Mouse (Mus musculus): Measurements from ENCODE around the gene Rpl6.

Rpl6 gene

DNA sequence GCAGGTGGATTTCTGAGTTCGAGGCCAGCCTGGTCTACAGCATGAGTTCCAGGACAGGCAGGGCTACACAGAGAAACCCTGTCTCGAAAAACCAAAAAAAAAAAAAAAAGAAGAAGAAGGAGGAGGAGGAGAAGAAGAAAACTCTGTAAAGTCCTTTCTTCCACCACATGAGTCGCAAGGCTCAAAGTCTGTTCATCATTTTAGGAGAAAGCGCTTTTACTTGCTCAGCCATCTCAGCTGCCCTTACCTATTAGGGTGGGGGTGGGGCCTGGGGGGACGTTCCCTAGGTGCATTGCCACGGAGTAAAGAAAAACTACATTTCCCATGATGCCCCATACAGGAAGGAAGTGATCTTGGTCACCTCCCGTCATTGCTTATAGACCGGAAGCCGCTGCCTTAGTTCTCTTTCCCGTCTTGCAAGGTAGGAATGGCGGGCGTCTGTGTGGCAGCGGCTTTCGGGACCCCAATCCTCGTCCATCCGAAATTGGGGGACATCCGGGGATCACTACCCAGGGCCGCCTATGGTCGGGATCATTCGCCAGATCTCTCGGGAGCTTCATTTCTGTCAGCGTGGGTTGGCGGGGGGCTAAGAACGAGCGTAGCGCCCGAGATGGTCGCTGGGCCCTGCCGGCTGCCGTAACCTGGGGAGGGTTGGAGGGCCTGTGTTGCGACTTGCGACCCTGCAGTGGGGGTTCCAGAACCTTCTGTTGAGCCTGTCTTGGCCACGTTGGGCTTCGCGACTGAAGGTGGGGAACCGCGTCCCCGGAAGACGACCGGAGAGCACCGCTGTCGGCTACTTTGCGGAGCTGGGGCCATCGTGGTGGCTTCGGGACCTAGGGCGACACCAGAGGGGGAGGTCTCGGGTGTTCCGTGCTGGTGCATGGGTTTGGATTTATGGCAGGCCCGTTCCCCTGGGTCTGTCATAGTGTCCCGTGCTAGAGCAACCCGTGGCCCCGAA, at the start of gene Rpl6:
Gene Rpl6 (plus strand): TSS at position 350 of the 958 bp plus-strand sequence.
- peak; percentile 74 to 88 for DNase-seq (ENCODE audit: low spot score in 2 of 2)

DNA sequence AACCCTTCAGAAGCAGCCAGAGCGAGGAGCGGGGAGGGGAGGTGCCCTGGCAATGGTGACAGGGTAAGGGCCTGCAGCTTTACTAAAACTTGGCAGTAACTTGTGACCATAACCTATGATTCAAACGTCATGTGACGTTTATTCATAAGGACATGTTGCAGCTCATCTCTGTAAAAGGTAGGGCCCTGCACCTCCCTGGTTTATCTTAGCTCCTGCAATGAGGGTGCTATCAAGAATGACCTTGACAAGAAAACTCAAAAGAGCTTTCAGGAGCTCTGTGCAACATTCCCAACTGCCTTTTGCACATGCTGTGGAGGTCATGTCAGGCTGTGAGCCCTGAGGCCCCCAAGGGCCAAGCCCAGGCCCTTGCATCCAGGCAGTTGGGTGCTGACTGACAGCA, 48.2 kb upstream of the Rpl6 start:
- no peak for DNase-seq (ENCODE audit: low spot score in 2 of 2)

DNA sequence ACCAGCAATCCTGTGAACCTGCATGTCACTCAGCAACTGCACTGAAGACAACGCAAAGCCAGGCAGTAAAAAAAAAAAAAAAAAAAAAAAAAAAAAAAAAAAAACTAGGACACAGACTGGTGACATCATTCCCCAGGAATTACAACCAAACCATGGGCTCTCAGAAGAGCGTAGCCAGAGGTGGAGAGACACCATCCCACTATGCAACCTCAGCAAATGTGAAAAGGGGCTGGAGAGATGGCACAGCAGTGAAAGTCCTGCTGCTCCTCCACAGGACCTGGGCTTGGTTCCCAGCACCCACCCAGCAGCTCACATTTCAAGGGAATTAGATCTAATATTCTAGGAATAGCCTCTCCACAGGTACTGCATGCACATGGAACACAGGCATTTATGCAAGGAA, 47.3 kb upstream of the Rpl6 start:
- DNase-seq (ENCODE audit: low spot score in 2 of 2) = no peak

DNA sequence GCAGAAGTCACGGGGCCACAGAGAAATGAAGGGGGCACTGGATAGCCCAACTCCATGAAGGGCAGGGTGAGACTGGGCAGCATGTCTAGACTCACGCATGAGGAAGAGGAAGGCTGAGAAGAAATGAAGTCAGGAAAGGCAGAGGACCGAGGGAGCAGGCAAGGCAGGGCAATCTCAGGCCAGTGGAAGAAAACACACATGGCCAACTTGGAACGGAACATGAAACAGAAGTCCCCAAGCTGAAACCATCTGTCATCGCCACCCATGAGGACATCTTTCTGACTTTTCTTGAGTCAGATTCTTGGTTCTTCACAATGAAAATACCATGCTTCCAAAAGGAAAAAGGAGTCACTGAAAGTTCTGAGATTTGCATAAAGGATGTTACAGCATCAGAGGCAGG, 46.8 kb upstream of the Rpl6 start:
- DNase-seq (ENCODE audit: low spot score in 2 of 2) = no peak

DNA sequence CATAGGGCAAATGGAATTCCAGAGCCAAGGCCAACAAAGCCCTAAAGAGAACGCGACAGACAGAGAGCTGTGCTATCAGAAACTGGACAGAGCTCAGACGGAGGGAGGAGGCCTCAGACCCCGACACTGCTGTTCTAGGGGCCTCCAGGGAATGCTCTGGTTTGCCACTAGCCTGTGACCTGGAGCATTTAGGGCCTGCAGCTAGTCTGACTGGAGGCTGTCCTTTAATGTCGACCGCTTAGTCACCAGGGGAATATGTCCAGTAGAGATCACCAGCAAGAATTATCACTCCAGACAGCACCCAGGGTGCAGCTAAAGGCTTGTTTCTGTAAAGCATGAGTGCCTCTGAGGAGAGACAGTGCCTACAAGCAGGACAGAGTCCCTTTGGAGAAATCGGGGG, 45.3 kb upstream of the Rpl6 start:
- no peak for DNase-seq (ENCODE audit: low spot score in 2 of 2)

DNA sequence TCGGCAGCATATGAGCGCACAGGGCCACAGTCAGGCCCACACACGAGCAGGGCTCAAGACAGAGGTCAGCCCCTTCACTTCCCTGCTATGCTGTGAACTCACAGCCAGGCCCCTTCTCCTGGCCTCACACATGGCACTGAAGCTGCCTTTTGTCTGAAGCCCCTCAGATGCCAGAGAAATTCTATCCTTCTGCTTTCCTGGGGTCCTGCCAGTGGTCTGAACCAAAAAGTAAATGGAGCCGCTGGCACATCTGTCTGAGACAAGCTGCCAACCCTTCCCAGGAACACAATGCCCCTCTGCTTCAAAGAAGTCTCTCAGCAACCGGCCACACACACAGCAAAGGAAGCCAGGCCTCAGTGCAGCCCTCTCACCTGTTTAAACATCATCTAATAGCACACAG, 42.0 kb upstream of the Rpl6 start:
- DNase-seq (ENCODE audit: low spot score in 2 of 2) = no peak

DNA sequence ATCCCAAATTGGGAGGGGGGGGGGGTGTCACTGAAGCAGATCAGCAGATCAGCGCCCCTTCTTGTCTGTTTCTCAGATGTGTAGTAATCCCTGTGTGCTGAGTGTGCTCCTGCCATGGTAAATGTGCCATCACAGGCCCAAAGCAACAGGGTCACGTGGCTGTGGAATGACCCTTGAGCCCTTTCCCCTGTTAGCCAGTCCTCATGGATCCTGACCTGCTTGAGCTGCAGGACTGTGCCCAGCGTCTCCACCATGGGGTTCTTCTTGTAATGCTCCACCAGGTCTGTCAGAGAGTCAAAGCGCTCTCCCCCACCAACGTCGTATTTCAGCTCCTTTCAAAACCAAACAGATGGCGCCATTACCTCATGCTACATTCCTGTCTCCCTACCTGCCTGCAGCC, 41.4 kb upstream of the Rpl6 start:
- no peak for DNase-seq (ENCODE audit: low spot score in 2 of 2)

DNA sequence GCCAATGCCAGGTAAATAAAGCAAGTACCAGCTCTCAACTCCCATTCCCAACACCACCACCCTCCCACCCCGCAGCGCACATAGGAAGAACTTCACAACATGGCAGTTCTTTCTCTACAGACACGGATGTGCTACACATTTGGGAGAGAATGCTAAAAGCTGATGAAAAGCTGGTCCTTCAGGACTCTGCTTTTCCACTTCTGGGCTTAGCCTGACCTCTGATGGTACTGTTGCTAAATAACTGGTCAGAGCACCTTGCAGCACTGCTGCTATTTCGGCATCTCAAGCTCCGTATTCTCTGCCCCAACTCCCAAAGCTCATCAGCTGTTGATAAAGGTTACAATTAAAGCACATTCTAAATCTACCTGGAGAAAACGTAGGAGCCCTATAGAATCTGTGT, 37.4 kb upstream of the Rpl6 start:
- DNase-seq (ENCODE audit: low spot score in 2 of 2) = no peak

DNA sequence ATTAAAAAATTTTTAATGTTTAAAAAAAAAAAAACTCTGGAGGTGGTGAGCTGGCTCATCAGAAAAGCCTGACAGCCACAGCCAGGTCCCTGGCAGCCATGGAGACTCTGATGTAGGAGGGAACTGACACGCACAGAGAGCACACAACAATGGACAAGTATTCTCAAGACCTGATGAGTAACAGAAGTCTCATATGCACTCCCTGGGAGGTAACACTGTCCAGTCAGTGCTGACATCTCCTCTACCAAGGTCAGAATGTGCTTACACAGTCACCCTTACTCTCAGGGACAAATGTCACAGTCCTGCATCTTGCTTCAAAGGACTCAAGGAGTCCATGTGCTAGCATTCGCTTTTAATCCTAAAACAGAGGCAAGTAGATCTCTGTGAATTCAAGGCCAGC, 34.7 kb upstream of the Rpl6 start:
- DNase-seq (ENCODE audit: low spot score in 2 of 2) = no peak

DNA sequence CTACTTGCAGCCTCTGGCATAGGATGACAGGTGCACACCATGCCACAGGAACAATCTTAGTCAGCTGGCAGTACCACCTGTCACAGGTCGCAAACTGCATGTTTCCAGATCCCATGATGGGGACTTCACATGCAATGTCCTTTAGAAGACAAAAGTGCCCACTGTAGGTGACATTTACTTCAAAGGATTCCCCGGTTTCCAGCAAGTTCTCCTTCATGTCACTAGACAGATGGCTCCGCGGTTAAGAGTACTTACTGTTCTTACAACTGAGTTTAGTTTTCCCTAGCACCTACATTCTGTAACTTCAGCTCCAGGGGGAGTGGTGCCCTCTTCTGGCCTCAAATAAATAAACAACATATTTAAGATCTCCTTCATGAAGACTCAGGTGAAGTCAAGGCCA, 31.4 kb upstream of the Rpl6 start:
- no peak for DNase-seq (ENCODE audit: low spot score in 2 of 2)

DNA sequence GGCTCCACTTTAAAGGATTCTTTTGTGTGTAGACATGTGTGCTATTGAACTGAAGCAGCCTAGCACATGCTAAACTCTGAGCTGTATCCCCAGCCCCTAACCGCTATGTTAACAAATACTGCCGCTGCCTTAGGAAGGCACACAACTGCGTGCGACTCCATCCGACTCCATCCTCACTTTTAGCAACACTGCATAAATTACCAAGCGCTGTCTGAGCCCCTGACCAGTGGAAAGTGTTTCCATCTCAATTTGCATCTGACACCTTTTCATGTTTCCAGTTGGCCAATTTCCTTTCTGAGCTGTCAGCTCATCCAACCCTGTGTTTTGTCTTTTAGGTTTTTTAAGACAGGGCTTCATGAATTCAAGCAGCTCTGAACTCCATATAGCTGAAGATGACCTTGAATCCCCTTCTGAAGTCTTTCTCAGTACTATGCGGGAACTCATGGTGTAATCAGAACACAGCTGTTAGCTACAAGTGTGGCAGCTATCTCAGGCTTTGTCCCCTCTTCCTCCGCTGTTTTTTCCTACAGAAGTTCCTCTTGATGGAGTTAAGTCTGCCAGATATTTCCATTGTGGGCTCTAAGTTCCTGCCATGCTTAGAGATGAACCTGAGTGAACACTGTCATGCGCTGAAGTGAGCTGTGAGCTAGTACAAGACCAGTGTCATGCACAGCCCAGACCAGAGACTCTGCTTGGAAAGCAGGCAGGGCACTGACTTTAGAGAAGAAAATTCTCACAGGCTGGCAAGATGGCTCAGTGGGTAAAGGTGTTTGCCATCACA, 25.0 kb upstream of the Rpl6 start:
- no peak for DNase-seq (ENCODE audit: low spot score in 2 of 2)

DNA sequence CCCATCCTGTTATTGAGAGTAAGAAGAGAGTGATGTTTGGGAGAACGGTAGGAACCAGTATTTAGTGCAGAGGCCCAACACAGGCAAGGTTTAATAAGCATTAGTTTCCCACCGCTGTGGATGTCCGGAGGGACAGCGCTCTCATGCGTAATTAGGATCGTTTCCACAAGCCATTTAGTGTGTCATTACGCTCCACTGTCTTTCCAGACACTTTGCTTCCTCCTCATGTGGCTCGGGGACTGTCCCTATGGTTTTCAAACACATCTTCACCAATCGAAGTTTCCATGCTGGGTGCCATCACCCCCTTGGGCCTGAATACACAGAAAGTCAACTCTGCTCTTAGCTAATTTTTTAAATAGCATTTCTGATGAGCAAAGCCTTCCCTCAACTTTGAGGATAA, 21.0 kb upstream of the Rpl6 start:
- DNase-seq (ENCODE audit: low spot score in 2 of 2) = no peak

DNA sequence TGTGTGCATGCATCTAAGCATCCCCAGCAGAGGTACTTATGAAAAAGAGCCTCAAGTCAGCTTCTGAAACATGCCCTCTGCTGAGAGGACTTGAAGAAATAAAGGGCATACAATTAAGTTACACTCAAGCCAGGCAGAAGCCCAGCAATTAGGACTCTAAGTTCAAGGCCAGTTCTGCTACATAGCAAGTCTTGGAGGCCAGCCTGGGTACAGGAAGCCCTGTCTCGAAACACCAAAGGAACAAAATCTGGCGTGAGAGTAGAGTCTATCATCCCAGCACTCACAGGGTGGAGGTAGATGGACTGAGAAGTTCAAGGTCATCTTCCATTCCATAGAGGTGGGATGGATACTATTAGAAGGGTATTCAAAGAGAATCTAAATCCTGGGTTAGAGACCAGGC, 19.9 kb upstream of the Rpl6 start:
- DNase-seq (ENCODE audit: low spot score in 2 of 2) = no peak

DNA sequence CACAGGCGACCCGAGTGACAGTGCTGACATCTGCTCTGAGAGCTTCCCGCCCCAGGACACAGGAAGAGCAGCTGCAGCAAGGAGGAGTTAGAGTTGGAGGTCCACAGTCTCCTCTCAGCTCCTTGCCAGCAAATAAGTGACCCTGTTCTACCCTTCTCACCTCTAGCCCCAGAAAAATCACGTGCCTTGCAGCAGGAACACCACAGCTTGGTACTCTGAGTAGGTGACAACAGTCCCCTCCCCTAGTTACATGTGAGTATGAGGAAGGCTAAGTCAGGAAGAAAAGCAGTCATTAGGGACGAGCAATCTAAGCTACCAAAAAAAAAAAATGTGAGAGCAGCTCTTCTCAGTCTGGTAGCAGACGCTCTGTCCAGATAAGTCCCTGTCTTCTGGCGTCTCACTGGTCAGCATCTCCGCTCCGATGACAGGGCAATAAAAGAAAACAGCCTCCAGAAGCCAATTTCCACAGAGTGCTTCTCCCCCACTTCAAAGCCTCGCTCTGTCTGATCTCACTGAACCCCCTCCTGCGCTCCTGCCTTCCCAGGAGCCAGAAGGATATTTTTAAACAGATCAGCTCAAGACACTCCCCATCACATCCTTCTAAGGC, 19.2 kb upstream of the Rpl6 start:
- DNase-seq (ENCODE audit: low spot score in 2 of 2) = no peak

DNA sequence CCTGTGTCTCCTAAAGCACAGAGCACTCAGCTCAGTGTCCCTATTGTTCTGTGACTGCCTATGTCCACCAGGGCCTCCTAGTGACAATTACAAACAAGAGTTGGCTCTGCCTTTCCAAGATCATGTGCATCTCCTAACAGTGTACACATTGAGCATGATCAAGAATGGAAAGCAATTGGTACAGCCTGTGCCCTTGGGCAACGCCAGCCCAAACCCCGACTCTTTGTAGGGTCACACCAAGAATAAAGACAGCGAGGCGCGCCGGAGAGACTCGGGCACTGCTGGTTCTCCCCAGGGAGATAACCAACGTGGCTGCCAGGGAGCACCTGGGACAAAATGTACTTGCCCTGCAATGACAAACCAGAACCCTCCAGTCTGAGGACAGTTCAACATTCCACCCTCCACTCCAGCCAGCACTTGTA, 16.7 kb upstream of the Rpl6 start:
- no peak for DNase-seq (ENCODE audit: low spot score in 2 of 2)

DNA sequence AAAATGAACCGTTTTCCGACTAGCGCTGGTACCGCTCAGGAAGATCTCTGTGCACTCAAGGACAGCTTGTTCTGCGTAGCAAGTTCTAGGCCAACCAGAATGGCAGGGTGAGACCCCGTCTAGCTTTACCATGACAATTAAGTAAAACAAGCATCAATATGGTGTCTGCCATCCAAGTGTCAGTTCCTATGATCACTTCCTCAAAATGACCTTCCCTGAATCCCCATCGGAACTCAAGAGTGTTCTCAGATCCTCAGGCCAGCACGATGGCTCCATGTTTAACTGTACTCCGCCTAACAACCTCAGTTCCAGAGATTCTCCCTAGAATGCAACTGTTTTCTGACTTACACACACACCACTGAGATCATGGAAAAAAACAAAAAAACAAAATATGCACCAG, 16.0 kb upstream of the Rpl6 start:
- DNase-seq (ENCODE audit: low spot score in 2 of 2) = no peak

DNA sequence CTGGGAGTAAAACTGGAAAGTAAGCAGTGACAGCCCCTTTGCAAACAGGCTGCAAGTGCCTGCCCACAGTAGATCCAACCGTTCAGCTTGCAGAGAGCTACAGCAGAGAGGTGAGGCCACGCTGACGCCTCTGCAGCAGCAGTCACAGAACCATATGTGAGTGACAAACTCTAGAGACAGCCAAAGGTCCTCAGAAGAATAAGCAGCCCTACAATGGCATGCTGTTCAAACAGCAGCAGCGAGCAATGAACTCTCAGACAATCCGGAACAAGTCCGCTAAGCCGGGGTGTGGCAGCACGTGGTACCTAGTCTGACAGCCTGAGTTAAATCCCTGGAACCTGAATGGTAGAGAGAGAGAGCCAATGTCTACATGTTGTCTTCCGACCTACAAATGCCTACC, 15.1 kb upstream of the Rpl6 start:
- DNase-seq (ENCODE audit: low spot score in 2 of 2) = no peak

DNA sequence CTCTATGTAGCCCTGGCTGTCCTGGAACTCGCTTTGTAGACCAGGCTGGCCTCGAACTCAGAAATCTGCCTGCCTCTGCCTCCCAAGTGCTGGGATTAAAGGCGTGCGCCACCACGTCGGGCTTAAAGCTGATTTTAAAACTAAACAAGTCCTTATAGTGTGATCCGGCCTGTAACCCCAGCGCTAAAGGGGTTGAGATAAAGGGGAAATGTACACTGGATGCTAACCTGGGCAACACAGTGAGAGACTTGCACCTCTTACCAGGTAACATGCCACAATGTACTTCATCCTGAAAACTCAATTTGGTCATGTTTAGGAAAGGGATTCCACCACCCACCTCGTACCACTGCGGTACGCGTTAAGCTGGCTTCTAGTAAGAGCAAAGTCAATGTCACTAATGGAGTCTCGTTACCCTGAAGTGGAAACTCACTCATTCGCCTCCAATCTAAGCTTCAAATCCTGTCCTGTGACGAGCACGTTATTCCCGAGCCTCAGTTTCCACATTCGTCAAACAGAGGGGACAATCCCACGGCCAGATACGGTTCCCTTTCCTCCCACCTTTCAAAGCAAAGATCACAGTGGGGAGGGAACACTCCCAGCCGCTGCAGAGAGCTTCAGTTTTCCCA, 14.0 kb upstream of the Rpl6 start:
- DNase-seq (ENCODE audit: low spot score in 2 of 2) = no peak

DNA sequence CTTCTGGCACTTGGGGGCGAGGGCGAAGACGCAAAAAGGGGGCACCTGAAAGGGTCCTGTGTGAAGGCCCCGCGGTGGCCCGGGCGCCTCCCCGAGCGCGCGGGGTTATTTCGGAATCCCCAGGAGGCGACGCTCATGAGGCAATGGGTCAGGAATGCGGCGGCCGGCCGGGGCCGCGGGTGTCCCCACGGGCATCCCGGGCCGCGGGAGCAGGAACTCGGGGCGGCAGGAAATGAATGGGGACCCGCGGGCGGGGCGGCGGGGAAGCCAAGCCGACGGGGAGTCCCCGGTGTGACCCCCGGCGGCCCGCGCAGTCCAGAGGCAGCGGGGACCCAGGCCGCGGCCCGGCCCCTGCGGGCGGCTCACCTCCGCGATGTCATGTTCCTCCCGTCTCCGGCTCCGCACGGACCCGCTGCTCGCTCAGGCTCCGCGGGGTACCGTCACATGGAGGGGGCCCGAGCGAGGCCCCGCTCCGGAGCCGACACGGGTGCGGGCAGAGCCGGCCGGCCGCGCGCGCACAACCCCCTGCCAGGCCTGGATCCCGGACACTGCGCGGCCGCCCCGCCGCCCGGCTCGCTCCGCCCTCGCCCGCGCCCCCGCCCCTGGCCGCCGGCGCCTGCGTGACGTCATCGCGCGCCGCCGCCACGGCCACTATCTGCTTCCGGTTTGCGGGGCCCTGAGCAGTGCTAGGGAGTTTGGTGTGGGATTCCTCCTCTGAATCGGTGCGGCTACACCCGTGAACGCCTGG, 13.3 kb upstream of the Rpl6 start, which contains the start of gene Ptpn11:
Gene Ptpn11 (minus strand): TSS at position 562 of the 748 bp plus-strand sequence.
- peak; percentile 87 to 95 for DNase-seq (ENCODE audit: low spot score in 2 of 2)

DNA sequence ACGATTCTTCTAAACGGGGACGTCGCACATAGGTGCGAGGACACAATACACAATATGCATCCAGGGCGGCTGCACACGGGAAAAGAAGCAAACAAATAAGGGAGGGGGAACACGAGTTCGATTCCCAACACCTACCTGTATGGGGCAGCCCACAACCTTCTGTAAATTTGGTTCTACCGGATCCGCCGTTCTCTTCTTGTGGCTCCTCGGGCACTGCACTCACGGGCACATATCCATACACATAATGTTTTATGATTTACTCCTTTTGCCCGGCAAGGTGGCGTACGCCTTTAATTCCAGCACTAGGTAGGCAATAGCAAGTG, 12.7 kb upstream of the Rpl6 start:
- no peak for DNase-seq (ENCODE audit: low spot score in 2 of 2)

DNA sequence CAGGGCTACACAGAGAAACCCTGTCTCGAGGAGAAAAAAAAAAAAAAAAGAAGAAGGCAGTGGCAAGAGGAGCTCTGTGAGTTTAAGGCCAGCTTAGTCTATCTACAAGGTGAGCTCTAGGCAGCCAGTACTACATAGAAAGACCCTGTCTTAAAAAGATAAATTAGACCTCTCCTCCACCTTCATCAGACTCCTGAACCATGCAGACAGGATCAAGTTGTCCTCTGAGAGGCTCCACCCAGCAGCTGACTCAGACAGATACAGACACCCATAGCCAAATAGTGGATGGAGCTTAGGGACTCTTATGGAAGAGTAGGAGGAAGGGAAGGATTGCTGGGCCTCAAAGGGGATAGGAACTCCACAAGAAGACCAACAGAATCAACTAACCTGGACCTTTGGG, 10.1 kb upstream of the Rpl6 start:
- DNase-seq (ENCODE audit: low spot score in 2 of 2) = no peak

Data from spleen, postnatal 4 days (tissue).